Mouse (Mus musculus): ENCODE measurements around the gene Cep250. TPM values are rescaled to one million over a fixed set of nuclear protein-coding genes. Genes with fewer than 3 reads are reported as not detected.

Cep250 gene
- total and polyA plus RNA-seq, 3 experiments = 12.8 to 16.4 TPM; not detected in 1

DNA sequence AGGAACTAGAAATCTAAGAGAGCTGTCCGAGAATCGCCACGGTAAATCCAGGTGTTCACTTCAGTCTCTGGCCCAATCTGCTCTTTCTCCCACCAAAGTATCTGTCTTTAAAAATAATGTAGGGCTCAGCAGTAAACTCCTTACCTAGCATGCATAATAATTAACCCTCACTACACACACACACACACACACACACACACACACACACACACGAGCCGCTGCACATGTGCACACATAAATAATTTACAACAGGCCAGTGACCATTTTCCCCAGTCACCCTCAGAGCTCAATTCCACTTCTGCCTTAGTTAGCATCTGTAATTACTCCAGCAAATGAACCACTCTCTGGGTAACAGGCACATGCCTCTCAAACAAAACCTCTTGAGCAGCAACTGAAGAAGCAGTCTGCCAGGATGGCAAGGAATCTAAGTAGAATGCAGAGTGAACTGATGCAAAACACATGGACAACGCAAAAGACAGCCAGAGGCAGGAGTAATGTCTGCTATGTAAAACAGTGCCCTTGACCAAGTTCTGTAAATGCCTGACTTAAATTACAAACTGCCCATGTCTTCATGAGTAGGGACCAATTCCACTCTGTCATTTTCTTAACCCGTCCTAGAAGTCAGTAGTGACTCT is 27.4 kb upstream of the Cep250 start:
- Histone ChIP-seq H3K9me3 (replicated peaks; ENCODE audit: insufficient read depth, low read length) (no peaks in the 10 kb centered on the region), H3K4me1 (ENCODE audit: control insufficient read depth in 1 of 2, insufficient read depth in 2 of 2, low read length in 2 of 2) (peaks cover 3 to 26% of the 10 kb centered on the region in 2 experiments; a peak in 3 of 4 replicates), H3K27me3 (ENCODE audit: control insufficient read depth in 1 of 2, insufficient read depth in 2 of 2, low read length in 2 of 2) (no peaks in the 10 kb centered on the region), H3K9ac (ENCODE audit: control insufficient read depth, low read depth, low read length, poor library complexity, severe bottlenecking) (peak overlapping the region; percentile 82), H3K4me3 (ENCODE audit: control insufficient read depth in 1 of 2, insufficient read depth in 1 of 2, low read depth in 2 of 2, low read length in 2 of 2) (peak overlapping the region; percentile 85 to 92), H3K79me2 (ENCODE audit: control insufficient read depth, insufficient read depth, low read length, poor library complexity) (peaks cover 45% of the 10 kb centered on the region), H3K36me3 (ENCODE audit: control insufficient read depth in 1 of 2, insufficient read depth in 2 of 2, low read length in 2 of 2) (peaks cover 2 to 29% of the 10 kb centered on the region in 2 experiments; a peak in 3 of 4 replicates), H3K27ac (ENCODE audit: control insufficient read depth, low read depth, low read length) (peak overlapping the region; percentile 98)
- TF ChIP-seq ZNF384 (IDR thresholded peaks at IDR 0.05; ENCODE audit: low read depth, low read length) (no peak), MYC (IDR thresholded peaks at IDR 0.05; ENCODE audit: low read depth, low read length) (peak; percentile 62; the same call in 1 of the 2 replicates), TBP (IDR thresholded peaks at IDR 0.05; ENCODE audit: low read depth, low read length) (peak; percentile 19; the same call in 1 of the 2 replicates), MAX (IDR thresholded peaks at IDR 0.05; ENCODE audit: low read length) (peak; percentile 80), SIN3A (IDR thresholded peaks at IDR 0.05; ENCODE audit: low read length) (peak; percentile 78), HCFC1 (IDR thresholded peaks at IDR 0.05; ENCODE audit: low read depth, low read length) (0 out of 2 replicates have a peak, but pooled peaks have one; percentile 56), MAZ (IDR thresholded peaks at IDR 0.05; ENCODE audit: low read depth, low read length) (no peak; the same call in 1 of the 2 replicates), MXI1 (IDR thresholded peaks at IDR 0.05; ENCODE audit: low read depth, low read length) (peak; percentile 96), TCF12 (IDR thresholded peaks at IDR 0.05; ENCODE audit: low read depth, low read length) (0 out of 2 replicates have a peak, but pooled peaks have one; percentile 5), ELF1 (IDR thresholded peaks at IDR 0.05; ENCODE audit: low read depth, low read length) (no peak), CHD2 (IDR thresholded peaks at IDR 0.05; ENCODE audit: low read length) (no peak)
- DNase-seq (ENCODE audit: low read depth, low spot score) = peak; percentile 72

- Histone ChIP-seq H3K27ac (ENCODE audit: control insufficient read depth, low read depth, low read length) (peak within 1 kb of the TSS; percentile 98), H3K9me3 (replicated peaks; ENCODE audit: insufficient read depth, low read length) (no peaks in the 10 kb centered on the region)
- TF ChIP-seq MAZ (IDR thresholded peaks at IDR 0.05; ENCODE audit: low read depth, low read length) (peak; percentile 61; the same call in 1 of the 2 replicates), POLR2A (IDR thresholded peaks at IDR 0.05; ENCODE audit: control insufficient read depth in 1 of 2, insufficient read depth in 1 of 2, low read depth in 1 of 2, low read length in 2 of 2, poor library complexity in 1 of 2) (peak; percentile 83 to 93), POLR2AphosphoS5 (IDR thresholded peaks at IDR 0.05; ENCODE audit: borderline replicate concordance, low read depth, low read length) (no peak; the same call in 1 of the 2 replicates), NRF1 (IDR thresholded peaks at IDR 0.05; ENCODE audit: insufficient read depth, low read depth, low read length, poor library complexity, severe bottlenecking) (peak; percentile 80), USF2 (IDR thresholded peaks at IDR 0.05; ENCODE audit: borderline replicate concordance in 1 of 2, insufficient read depth in 1 of 2, low read depth in 1 of 2, low read length in 2 of 2) (no peak), TBP (IDR thresholded peaks at IDR 0.05; ENCODE audit: low read depth, low read length) (peak; percentile 82), MAX (IDR thresholded peaks at IDR 0.05; ENCODE audit: low read length) (peak; percentile 78), HCFC1 (IDR thresholded peaks at IDR 0.05; ENCODE audit: low read depth, low read length) (peak; percentile 91), TCF12 (IDR thresholded peaks at IDR 0.05; ENCODE audit: low read depth, low read length) (no peak; the same call in 1 of the 2 replicates), MYC (IDR thresholded peaks at IDR 0.05; ENCODE audit: low read depth, low read length) (peak; percentile 89), EP300 (IDR thresholded peaks at IDR 0.05; ENCODE audit: low read depth in 1 of 2, low read length in 2 of 2) (peak in 1 of 2 experiments; percentile 21; a peak in 1 of 4 replicates), MYB (IDR thresholded peaks at IDR 0.05; ENCODE audit: low read depth, low read length) (peak; percentile 79), CHD2 (IDR thresholded peaks at IDR 0.05; ENCODE audit: low read length) (0 out of 2 replicates have a peak, but pooled peaks have one; percentile 49), POLR2AphosphoS2 (IDR thresholded peaks at IDR 0.05; ENCODE audit: low read length) (peak; percentile 94), E2F4 (IDR thresholded peaks at IDR 0.05; ENCODE audit: borderline replicate concordance, low read depth, low read length) (no peak), MAFK (IDR thresholded peaks at IDR 0.05; ENCODE audit: borderline replicate concordance, low read depth, low read length) (no peak), NELFE (IDR thresholded peaks at IDR 0.05; ENCODE audit: low read depth, low read length) (peak; percentile 92), SIN3A (IDR thresholded peaks at IDR 0.05; ENCODE audit: low read length) (peak; percentile 93), MXI1 (IDR thresholded peaks at IDR 0.05; ENCODE audit: low read depth, low read length) (peak; percentile 95), BHLHE40 (IDR thresholded peaks at IDR 0.05; ENCODE audit: borderline replicate concordance, low read depth, low read length) (peak; percentile 51; the same call in 1 of the 2 replicates), ELF1 (IDR thresholded peaks at IDR 0.05; ENCODE audit: low read depth, low read length) (peak; percentile 86), ZMIZ1 (IDR thresholded peaks at IDR 0.05; ENCODE audit: low read depth, low read length) (peak; percentile 63; the same call in 1 of the 2 replicates), ETS1 (IDR thresholded peaks at IDR 0.05; ENCODE audit: low read depth, low read length) (peak; percentile 3; the same call in 1 of the 2 replicates)
Observed at GRCm38 (mm10) chr2:155929531-155930442, 26.5 kb upstream of the Cep250 start, which contains the start of gene Uqcc1. Gene Uqcc1 (minus strand): TSS chr2:155930310.

More at GRCm38 (mm10) chr2:155929531-155930442, 26.5 kb upstream of the Cep250 start, which contains the start of gene Uqcc1:
- Histone ChIP-seq H3K4me3 (ENCODE audit: control insufficient read depth in 1 of 2, insufficient read depth in 1 of 2, low read depth in 2 of 2, low read length in 2 of 2) (peak within 1 kb of the TSS; percentile 85 to 92), H3K9ac (ENCODE audit: control insufficient read depth, low read depth, low read length, poor library complexity, severe bottlenecking) (peak within 1 kb of the TSS; percentile 82), H3K36me3 (ENCODE audit: control insufficient read depth in 1 of 2, insufficient read depth in 2 of 2, low read length in 2 of 2) (peaks cover 0 to 19% of the 10 kb centered on the region in 2 experiments; a peak in 2 of 4 replicates), H3K4me1 (ENCODE audit: control insufficient read depth in 1 of 2, insufficient read depth in 2 of 2, low read length in 2 of 2) (peaks cover 3 to 17% of the 10 kb centered on the region in 2 experiments; a peak in 3 of 4 replicates), H3K79me2 (ENCODE audit: control insufficient read depth, insufficient read depth, low read length, poor library complexity) (peaks cover 39% of the 10 kb centered on the region), H3K27me3 (ENCODE audit: control insufficient read depth in 1 of 2, insufficient read depth in 2 of 2, low read length in 2 of 2) (no peaks in the 10 kb centered on the region)
- peak; percentile 98 for DNase-seq (ENCODE audit: low read depth, low spot score)
